14 mouse cellular contexts compared by ENCODE assay signal in the genomic region with DNA sequence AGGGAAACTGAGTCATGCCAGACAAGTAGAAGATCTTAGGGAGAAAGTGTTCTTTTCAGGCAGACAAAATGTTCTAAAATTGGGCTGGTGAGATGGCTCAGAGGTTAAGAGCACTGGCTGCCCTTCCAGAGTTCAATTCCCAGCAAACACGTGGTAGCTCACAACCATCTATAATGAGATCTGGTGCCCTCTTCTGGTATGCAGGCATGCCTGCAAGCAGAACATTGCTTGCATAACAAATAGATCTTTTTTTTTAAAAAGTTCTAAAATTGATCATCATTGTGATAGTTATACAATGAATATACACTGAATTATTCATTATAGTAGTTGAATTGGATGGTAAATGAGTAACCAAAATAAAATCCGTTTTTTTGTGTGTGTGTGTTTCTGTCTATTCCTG. TPM values are rescaled to one million over a fixed set of nuclear protein-coding genes. Genes with fewer than 3 reads are reported as not detected.
DNase-seq lines count a peak whose midpoint lies in the region; ATAC-seq and TF ChIP-seq lines count a peak whose summit lies in the region.
"Had no signal": no experiment of that assay in that cellular context is flagged by ENCODE, and none has a peak within 500 bp of the region (broad histone marks: within the 10 kb centered on the region; RNA-seq: fewer than 3 reads in every experiment).

No protein-coding gene starts in this region.

- no peak for ATAC-seq in forebrain, postnatal 0 days
- ATAC-seq in forebrain, embryonic 16.5 days = no peak

- no peak overlapping the region for H3K4me2 ChIP-seq in forebrain, postnatal 0 days (ENCODE audit: low read depth)
- H3K4me2 ChIP-seq in forebrain, embryonic 16.5 days (ENCODE audit: low read length) = no peak overlapping the region
- H3K4me2 ChIP-seq: embryonic facial prominence, embryonic 12.5 days; limb, embryonic 15.5 days had no signal

- peak; percentile 52 for TF ChIP-seq CTCF in forebrain, postnatal 0 days (IDR thresholded peaks at IDR 0.05; ENCODE audit: low read depth)
- TF ChIP-seq CTCF in left cerebral cortex, adult 2 months (IDR thresholded peaks at IDR 0.05) = peak; percentile 63

- intact Hi-C loops in left cerebral cortex, adult 2 months (cut with DNase I) = no loop called here
- intact Hi-C loops in left cerebral cortex, postnatal 4 days (cut with DNase I) = no loop called here

- H3K4me1 ChIP-seq in forebrain, postnatal 0 days (ENCODE audit: insufficient read depth) = peaks cover 5% of the 10 kb centered on the region; the same call in 1 of the 2 replicates
- H3K4me1 ChIP-seq in forebrain, embryonic 16.5 days (replicated peaks; ENCODE audit: control insufficient read depth, insufficient read depth, low read length) = peaks cover 12% of the 10 kb centered on the region
- H3K4me1 ChIP-seq: limb, embryonic 15.5 days had no signal

- no peak overlapping the region for H3K9ac ChIP-seq in forebrain, postnatal 0 days
- no peak overlapping the region for H3K9ac ChIP-seq in forebrain, embryonic 16.5 days (replicated peaks; ENCODE audit: low read depth, low read length)
- H3K9ac ChIP-seq: embryonic facial prominence, embryonic 12.5 days; limb, embryonic 15.5 days had no signal

- no peak overlapping the region for H3K27ac ChIP-seq in forebrain, postnatal 0 days (ENCODE audit: low read depth, low read length)
- no peak overlapping the region for H3K27ac ChIP-seq in forebrain, embryonic 16.5 days (ENCODE audit: low read length)
- no peak overlapping the region for H3K27ac ChIP-seq in left cerebral cortex, adult 2 months
- H3K27ac ChIP-seq: limb, embryonic 15.5 days had no signal

- H3K4me3 ChIP-seq in forebrain, postnatal 0 days (ENCODE audit: low read depth, low read length) = no peak overlapping the region
- no peak overlapping the region for H3K4me3 ChIP-seq in forebrain, embryonic 16.5 days (replicated peaks; ENCODE audit: low read length)
- no peak overlapping the region for H3K4me3 ChIP-seq in left cerebral cortex, adult 2 months
- H3K4me3 ChIP-seq: embryonic facial prominence, embryonic 12.5 days; limb, embryonic 15.5 days had no signal

- 41% methylated on average over 2 of the region's 2 CpGs for WGBS in forebrain, postnatal 0 days
- WGBS in forebrain, embryonic 16.5 days = 58% methylated on average over 2 of the region's 2 CpGs

- no peaks in the 10 kb centered on the region for H3K9me3 ChIP-seq in forebrain, postnatal 0 days (ENCODE audit: low read length)
- no peaks in the 10 kb centered on the region for H3K9me3 ChIP-seq in forebrain, embryonic 16.5 days (ENCODE audit: control insufficient read depth, low read length)
- H3K9me3 ChIP-seq: embryonic facial prominence, embryonic 12.5 days; limb, embryonic 15.5 days had no signal

- DNase-seq in forebrain, postnatal 0 days = no peak
- DNase-seq in left cerebral cortex, adult 2 months (ENCODE audit: extremely low spot score in 1 of 2, low spot score in 2 of 2) = no peak
- DNase-seq in left cerebral cortex, postnatal 4 days = no peak
- DNase-seq in 3T3-L1 (ENCODE audit: low read depth, low spot score) = peak; percentile 17
- DNase-seq in R1 (ENCODE audit: low read depth, low spot score) = peak; percentile 76
- no peak for DNase-seq in left cerebral cortex, adult 9 months (ENCODE audit: low spot score in 2 of 2)
- DNase-seq in ovary, postnatal 10 days (ENCODE audit: low spot score) = no peak
- DNase-seq: adrenal gland, adult 2 months; cerebellum, postnatal 14 days; heart, adult 18-20 months; kidney, postnatal 36 days had no signal

- no peaks in the 10 kb centered on the region for H3K36me3 ChIP-seq in forebrain, postnatal 0 days (ENCODE audit: insufficient read depth)
- H3K36me3 ChIP-seq in forebrain, embryonic 16.5 days (ENCODE audit: control insufficient read depth, insufficient read depth) = no peaks in the 10 kb centered on the region
- H3K36me3 ChIP-seq: embryonic facial prominence, embryonic 12.5 days; limb, embryonic 15.5 days had no signal

- H3K27me3 ChIP-seq in forebrain, postnatal 0 days (ENCODE audit: insufficient read depth, low read length) = no peaks in the 10 kb centered on the region
- H3K27me3 ChIP-seq in forebrain, embryonic 16.5 days (replicated peaks; ENCODE audit: control insufficient read depth, insufficient read depth, low read length) = no peaks in the 10 kb centered on the region

RNA-seq across cellular contexts. Expression of a gene that starts 6.5 kb away (rescaled TPM):
- total RNA-seq in forebrain, postnatal 0 days (2014; rRNA removed) = 13.7 and 15.5 TPM in 2 replicates
- polyA plus RNA-seq in forebrain, postnatal 0 days (2015; fragmentation: Nextera tagmentation; extraction: Ambion mirVana) = 6.8 and 8.8 TPM in 2 replicates
- polyA plus RNA-seq in forebrain, embryonic 16.5 days (2015; fragmentation: Nextera tagmentation; extraction: Ambion mirVana) = 11.3 and 15.0 TPM in 2 replicates
- 10 to 100 TPM; 16.5 to 19.1 TPM for total RNA-seq in left cerebral cortex, adult 2 months (2021)
- total RNA-seq in left cerebral cortex, postnatal 4 days (2021) = 10 to 100 TPM; 19.0 to 20.3 TPM

Comparison
In these comparisons a context has a peak if more than half of its experiments do, and no peak if none do; other contexts are left out.
1. DNase-seq: peak in 3T3-L1 (single experiment) and R1 (single experiment); none in forebrain, postnatal 0 days (single experiment), left cerebral cortex, adult 2 months (0 of 2), left cerebral cortex, postnatal 4 days (single experiment), left cerebral cortex, adult 9 months (0 of 2) and ovary, postnatal 10 days (single experiment).